Mouse (Mus musculus) liver, embryonic 13.5 days (tissue): ENCODE measurements around the gene Rarb. TPM values are rescaled to one million over a fixed set of nuclear protein-coding genes. Genes with fewer than 3 reads are reported as not detected.

ENCODE experiments used
- ATAC-seq: fragments of 200-750 bp; cut with Nextera tagmentation; 2 replicates; pipeline ENCODE4 v1.8.0; 2017; ENCODE audit warnings: low read depth, mild to moderate bottlenecking, moderate number of reproducible peaks, moderate library complexity
- DNase-seq: peaks from one replicate; pipeline ENCODE4 v3.0.0; 2022
- H3K27ac ChIP-seq: fragments of 300-500 bp; sonication (generic); 2 replicates; pipeline ENCODE4 v1.5.1; 2015; ENCODE audit warnings: moderate library complexity, mild to moderate bottlenecking, inconsistent platforms
- H3K27me3 ChIP-seq: fragments of 300-500 bp; sonication (generic); 2 replicates; pipeline ENCODE4 v1.6.1; 2015; ENCODE audit warnings: mild to moderate bottlenecking, inconsistent platforms
- H3K36me3 ChIP-seq: fragments of 300-500 bp; sonication (generic); 2 replicates; pipeline ENCODE4 v1.6.1; 2015; ENCODE audit warnings: mild to moderate bottlenecking, inconsistent platforms
- H3K4me1 ChIP-seq: fragments of 300-500 bp; sonication (generic); replicated peaks from 2 replicates; pipeline ENCODE4 v1.6.1; 2015; ENCODE audit warnings: inconsistent platforms
- H3K4me2 ChIP-seq: fragments of 300-500 bp; sonication (generic); 2 replicates; pipeline ENCODE4 v1.6.1; 2015; ENCODE audit warnings: inconsistent platforms, mild to moderate bottlenecking, moderate library complexity
- H3K4me3 ChIP-seq: fragments of 300-500 bp; sonication (generic); replicated peaks from 2 replicates; pipeline ENCODE4 v1.5.1; 2015; ENCODE audit warnings: mild to moderate bottlenecking, inconsistent platforms
- H3K9ac ChIP-seq: fragments of 300-500 bp; sonication (generic); 2 replicates; pipeline ENCODE4 v1.6.1; 2015; ENCODE audit warnings: mild to moderate bottlenecking, inconsistent platforms
- H3K9me3 ChIP-seq: fragments of 300-500 bp; sonication (generic); replicated peaks from 2 replicates; pipeline ENCODE4 v1.6.1; 2016; ENCODE audit warnings: inconsistent platforms
- WGBS: fragments of 180-500 bp; shearing (Covaris S2); methylation state at CpG from one replicate; pipeline ENCODE4 v1.1.7; 2015; ENCODE audit not compliant: insufficient replicate concordance; 5-methylcytosine and 5-hydroxymethylcytosine counted together
- polyA plus RNA-seq: library from polyadenylated mRNA; unstranded; fragments of >200 nt; fragmentation: Nextera tagmentation; extraction: Ambion mirVana; gene quantifications from 2 replicates; pipeline ENCODE4 v1.2.1, GENCODE M21; 2015

The Rarb gene
- polyA plus RNA-seq, 1 experiment from 2014 or later = 2.4 TPM

DNA sequence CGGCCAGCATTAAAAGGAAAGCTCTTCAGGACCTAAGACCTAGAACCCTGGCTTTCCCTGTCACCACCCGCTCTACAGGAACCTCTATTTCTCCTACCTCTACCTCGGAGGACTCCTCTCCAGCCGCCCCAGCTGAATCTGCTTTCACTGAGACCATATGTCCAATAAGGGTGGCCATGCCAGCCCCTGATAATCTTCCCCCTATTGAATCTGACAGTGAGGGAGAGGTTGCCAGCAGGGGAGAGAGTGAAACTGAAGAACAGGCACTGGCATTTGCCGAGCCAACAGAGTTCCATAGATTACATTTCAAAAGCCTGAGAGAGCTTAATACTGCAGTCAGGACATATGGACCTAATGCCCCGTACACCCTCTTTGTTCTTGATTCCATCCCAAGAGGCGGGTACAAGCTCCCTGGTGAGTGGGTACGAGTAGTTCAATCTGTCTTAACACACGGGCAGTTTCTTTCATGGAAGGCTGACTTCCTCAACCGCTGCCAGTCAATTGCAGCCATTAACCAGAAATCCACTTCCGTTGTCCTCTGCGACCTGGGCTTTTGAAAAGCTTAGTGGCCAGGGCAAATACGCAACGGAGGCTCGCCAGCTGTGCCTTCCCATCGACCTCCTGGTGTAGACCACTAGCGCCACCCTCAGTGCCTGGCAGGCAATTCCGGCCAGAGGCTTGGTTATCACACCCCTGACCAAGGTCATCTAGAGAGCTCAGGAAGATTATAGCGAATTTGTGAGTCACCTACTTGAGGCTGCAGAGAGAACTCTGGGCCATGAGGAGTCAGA is 179.6 kb downstream of the Rarb start:
- 78% methylated on average over 19 of the region's 19 CpGs for whole genome bisulfite sequencing
- DNase-seq (no peak), ATAC-seq (no peak)

DNA sequence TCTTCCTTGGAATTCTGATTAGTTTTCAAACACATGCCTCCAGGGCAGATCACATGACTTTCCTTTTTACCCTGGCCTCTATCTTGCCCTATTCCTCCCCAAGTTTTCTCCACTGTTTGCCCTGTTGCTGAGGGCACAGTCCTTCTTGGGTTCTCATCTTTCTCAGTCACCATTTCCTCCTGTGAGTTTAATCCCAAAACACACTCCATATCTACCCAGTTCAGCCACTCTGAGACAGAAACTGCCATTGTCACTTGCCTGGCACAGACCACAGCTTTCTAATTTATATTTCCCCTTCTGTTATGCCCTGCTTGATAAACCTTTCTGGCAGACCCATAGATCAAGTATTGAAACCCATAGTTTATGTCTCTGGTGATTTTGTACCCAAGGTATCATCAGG is 205.0 kb downstream of the Rarb start:
- DNase-seq = no peak
- Histone ChIP-seq H3K9me3 (no peaks in the 10 kb centered on the region), H3K4me3 (no peak overlapping the region), H3K4me2 (no peak overlapping the region), H3K27ac (no peak overlapping the region), H3K27me3 (no peaks in the 10 kb centered on the region), H3K4me1 (no peaks in the 10 kb centered on the region), H3K36me3 (no peaks in the 10 kb centered on the region), H3K9ac (no peak overlapping the region)
- no peak for ATAC-seq

More for the DNA sequence above, 179.6 kb downstream of the Rarb start:
- H3K27ac ChIP-seq = no peak overlapping the region
- H3K4me3 ChIP-seq = no peak overlapping the region
- peaks cover 10% of the 10 kb centered on the region for H3K9me3 ChIP-seq
- no peaks in the 10 kb centered on the region for H3K27me3 ChIP-seq
- no peak overlapping the region for H3K4me2 ChIP-seq
- no peaks in the 10 kb centered on the region for H3K36me3 ChIP-seq
- H3K4me1 ChIP-seq = no peaks in the 10 kb centered on the region
- no peak overlapping the region for H3K9ac ChIP-seq

DNA sequence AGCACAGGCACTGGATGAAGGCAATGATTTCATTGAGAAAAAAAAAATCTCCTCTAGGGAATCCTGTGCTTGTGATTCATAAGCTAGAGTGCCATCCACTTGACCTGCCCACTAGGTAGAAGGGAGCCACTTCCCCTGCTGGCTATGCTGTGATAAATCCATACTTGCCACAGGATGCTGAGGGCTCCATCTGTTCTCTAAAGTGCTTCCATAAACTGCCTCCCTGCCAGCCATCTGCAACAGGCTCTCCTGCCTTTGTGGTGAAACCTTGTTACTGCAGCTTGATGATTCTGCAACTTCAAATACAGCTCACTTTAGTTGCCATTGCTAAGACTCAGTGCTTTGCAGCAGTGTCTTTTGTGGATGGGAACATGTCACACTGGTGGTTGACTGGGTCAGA is 213.5 kb downstream of the Rarb start:
- Histone ChIP-seq H3K9me3 (no peaks in the 10 kb centered on the region), H3K36me3 (no peaks in the 10 kb centered on the region), H3K27ac (no peak overlapping the region), H3K4me1 (no peaks in the 10 kb centered on the region), H3K27me3 (no peaks in the 10 kb centered on the region), H3K4me3 (no peak overlapping the region), H3K9ac (no peak overlapping the region), H3K4me2 (no peak overlapping the region)
- DNase-seq (no peak), ATAC-seq (no peak)

DNA sequence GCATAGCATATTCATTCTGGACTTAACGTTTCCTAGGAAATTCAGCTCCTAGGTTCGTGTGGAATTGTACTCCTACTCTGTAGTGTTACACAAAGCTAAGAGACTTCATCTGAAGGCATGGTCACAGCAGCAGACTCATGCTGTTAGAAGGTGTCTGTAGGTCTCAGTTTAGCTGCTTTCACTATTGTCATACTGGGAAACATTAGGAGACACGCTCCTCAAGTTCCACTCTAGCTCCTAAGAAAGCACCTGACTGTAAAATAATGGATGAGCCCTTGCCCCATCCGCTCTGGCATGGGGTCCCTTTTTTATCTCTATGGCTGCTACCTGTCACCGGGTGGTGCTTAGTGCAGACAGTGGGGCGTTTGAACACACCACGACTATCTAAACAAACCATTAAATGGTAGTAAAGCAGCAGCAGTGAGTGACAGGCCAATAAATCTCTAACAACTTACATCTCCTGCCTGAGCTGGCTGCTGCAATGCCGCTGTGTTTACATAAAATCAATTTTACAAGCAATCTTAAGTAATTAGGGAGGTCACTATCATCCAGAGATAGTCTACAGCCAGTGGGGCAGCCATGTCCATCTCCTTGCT is 214.4 kb downstream of the Rarb start:
- DNase-seq (no peak), ATAC-seq (no peak)
- Histone ChIP-seq H3K4me3 (no peak overlapping the region), H3K27me3 (no peaks in the 10 kb centered on the region), H3K27ac (no peak overlapping the region), H3K36me3 (no peaks in the 10 kb centered on the region), H3K4me1 (no peaks in the 10 kb centered on the region), H3K4me2 (no peak overlapping the region), H3K9me3 (no peaks in the 10 kb centered on the region), H3K9ac (no peak overlapping the region)
- WGBS = 25% methylated on average over 8 of the region's 8 CpGs

- H3K27ac ChIP-seq = no peak overlapping the region
- WGBS = 26% methylated on average over 5 of the region's 5 CpGs
- no peak for DNase-seq
These were observed 215.8 kb downstream of the Rarb start for GRCm38 (mm10) chr14:16603040-16603590.

DNA sequence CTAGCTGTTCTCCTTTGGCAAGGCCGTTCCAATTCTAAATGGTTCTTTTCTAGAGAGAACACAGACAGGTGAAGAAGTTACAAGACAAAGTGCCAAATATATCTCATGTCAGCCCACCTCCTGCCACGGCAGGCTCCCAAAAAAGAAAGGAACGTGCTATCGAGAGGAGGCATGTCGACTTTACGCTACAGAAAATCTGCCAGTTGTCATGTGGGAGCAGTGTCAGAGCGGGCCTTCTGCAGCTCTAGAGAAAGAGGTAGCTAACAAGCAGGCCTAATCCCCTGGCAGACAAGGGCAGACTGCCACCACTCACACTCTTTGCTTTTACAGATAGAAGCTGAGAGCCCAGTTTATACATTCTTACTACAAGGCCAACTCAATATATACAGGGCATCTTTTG is 219.7 kb downstream of the Rarb start:
- no peak overlapping the region for H3K4me3 ChIP-seq
- H3K27ac ChIP-seq = no peak overlapping the region
- no peaks in the 10 kb centered on the region for H3K9me3 ChIP-seq
- DNase-seq (no peak), ATAC-seq (no peak)
- H3K27me3 ChIP-seq = no peaks in the 10 kb centered on the region
- H3K4me2 ChIP-seq = no peak overlapping the region
- H3K36me3 ChIP-seq = no peaks in the 10 kb centered on the region
- WGBS = 66% methylated on average over 7 of the region's 7 CpGs
- H3K9ac ChIP-seq = no peak overlapping the region
- H3K4me1 ChIP-seq = no peaks in the 10 kb centered on the region

More at GRCm38 (mm10) chr14:16603040-16603590, 215.8 kb downstream of the Rarb start:
- no peaks in the 10 kb centered on the region for H3K9me3 ChIP-seq
- no peak for ATAC-seq
- H3K36me3 ChIP-seq = no peaks in the 10 kb centered on the region
- no peak overlapping the region for H3K9ac ChIP-seq
- H3K4me3 ChIP-seq = no peak overlapping the region
- H3K4me2 ChIP-seq = no peak overlapping the region
- no peaks in the 10 kb centered on the region for H3K4me1 ChIP-seq
- H3K27me3 ChIP-seq = no peaks in the 10 kb centered on the region

DNA sequence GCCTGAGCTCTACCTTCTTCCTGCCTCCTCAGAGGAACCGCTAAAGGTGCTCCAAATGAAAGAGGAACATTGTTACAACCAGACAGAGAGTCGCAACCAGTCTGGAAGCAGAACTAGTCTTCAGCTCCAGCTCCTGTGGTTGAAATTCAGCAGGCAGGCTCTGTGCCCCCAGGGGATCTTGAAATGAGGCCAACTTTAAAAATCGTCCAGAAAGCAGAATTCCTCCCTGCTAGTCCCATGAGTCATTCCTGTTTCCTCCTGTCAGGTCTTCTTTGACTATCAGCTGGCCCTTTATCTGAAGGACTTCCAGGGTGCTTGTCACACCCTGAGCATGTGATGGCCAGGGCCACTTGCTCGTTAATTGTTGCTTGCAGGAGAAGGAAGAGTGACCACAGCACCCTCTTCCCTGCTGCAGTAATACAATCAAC is 220.9 kb downstream of the Rarb start:
- Histone ChIP-seq H3K27me3 (no peaks in the 10 kb centered on the region), H3K36me3 (no peaks in the 10 kb centered on the region), H3K4me1 (no peaks in the 10 kb centered on the region), H3K27ac (no peak overlapping the region), H3K9ac (no peak overlapping the region), H3K4me2 (no peak overlapping the region), H3K9me3 (no peaks in the 10 kb centered on the region), H3K4me3 (no peak overlapping the region)
- DNase-seq (no peak), ATAC-seq (no peak)
- 8% methylated on average over 4 of the region's 4 CpGs for WGBS

GRCm38 (mm10) chr14:16589139-16589538 is 229.8 kb downstream of the Rarb start:
- no peak overlapping the region for H3K4me2 ChIP-seq
- ATAC-seq (no peak), DNase-seq (no peak)
- no peak overlapping the region for H3K9ac ChIP-seq
- H3K4me1 ChIP-seq = no peaks in the 10 kb centered on the region
- no peaks in the 10 kb centered on the region for H3K36me3 ChIP-seq
- H3K9me3 ChIP-seq = no peaks in the 10 kb centered on the region
- no peak overlapping the region for H3K27ac ChIP-seq
- no peaks in the 10 kb centered on the region for H3K27me3 ChIP-seq
- H3K4me3 ChIP-seq = no peak overlapping the region
- WGBS = 63% methylated on average over 4 of the region's 4 CpGs

- no peaks in the 10 kb centered on the region for H3K9me3 ChIP-seq
These were observed 240.9 kb downstream of the Rarb start for GRCm38 (mm10) chr14:16578100-16578499.

DNA sequence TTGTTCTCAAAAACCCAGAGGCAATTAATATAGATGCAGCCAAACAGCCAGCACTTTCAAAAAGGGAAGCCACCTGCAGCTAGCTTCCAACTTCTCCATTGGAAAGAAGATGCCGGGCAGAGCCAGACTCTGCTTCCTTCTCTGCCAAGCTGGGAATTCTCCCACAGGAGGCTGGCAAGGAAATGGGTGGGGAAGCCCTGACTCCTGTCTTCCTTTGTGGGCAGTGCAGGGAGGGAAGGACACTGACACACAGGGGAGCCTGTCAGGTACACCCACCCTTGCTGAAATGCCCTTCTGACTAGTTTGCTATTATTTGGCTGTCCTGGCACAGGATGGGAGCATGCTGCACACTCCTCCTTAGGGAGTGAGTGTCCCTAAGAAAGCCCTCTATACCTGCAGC is 241.9 kb downstream of the Rarb start:
- H3K9ac ChIP-seq = no peak overlapping the region
- no peaks in the 10 kb centered on the region for H3K4me1 ChIP-seq
- DNase-seq (no peak), ATAC-seq (no peak)
- WGBS = 36% methylated on average over 1 of the region's 1 CpGs
- no peaks in the 10 kb centered on the region for H3K9me3 ChIP-seq
- peaks cover 46% of the 10 kb centered on the region for H3K27me3 ChIP-seq
- no peaks in the 10 kb centered on the region for H3K36me3 ChIP-seq
- no peak overlapping the region for H3K4me2 ChIP-seq
- H3K4me3 ChIP-seq = no peak overlapping the region
- H3K27ac ChIP-seq = no peak overlapping the region

More at GRCm38 (mm10) chr14:16578100-16578499, 240.9 kb downstream of the Rarb start:
- no peak for DNase-seq
- H3K9ac ChIP-seq = no peak overlapping the region
- H3K4me1 ChIP-seq = no peaks in the 10 kb centered on the region
- no peak overlapping the region for H3K4me3 ChIP-seq
- H3K36me3 ChIP-seq = no peaks in the 10 kb centered on the region
- peaks cover 41% of the 10 kb centered on the region for H3K27me3 ChIP-seq
- ATAC-seq = no peak
- H3K4me2 ChIP-seq = no peak overlapping the region
- no peak overlapping the region for H3K27ac ChIP-seq

GRCm38 (mm10) chr14:16574925-16575721 is 243.8 kb downstream of the Rarb start:
- no peaks in the 10 kb centered on the region for H3K9me3 ChIP-seq
- ATAC-seq (peak; percentile 67), DNase-seq (peak; percentile 9)
- H3K4me1 ChIP-seq = no peaks in the 10 kb centered on the region
- H3K4me3 ChIP-seq = peak overlapping the region; percentile 55
- under 1% methylated on average over 52 of the region's 52 CpGs for WGBS
- peaks cover 46% of the 10 kb centered on the region for H3K27me3 ChIP-seq
- no peaks in the 10 kb centered on the region for H3K36me3 ChIP-seq
- H3K27ac ChIP-seq = peak overlapping the region; percentile 47
- peak overlapping the region; percentile 49 for H3K9ac ChIP-seq
- H3K4me2 ChIP-seq = peak overlapping the region; percentile 61
